8 mouse cellular contexts compared by ENCODE assay signal in genomic region chr2:31067696-31068245, GRCm38 (mm10).
DNase-seq lines count a peak whose midpoint lies in the region; ATAC-seq lines count a peak whose summit lies in the region.
"Had no signal": no experiment of that assay in that cellular context is flagged by ENCODE, and none has a peak within 500 bp of the region (broad histone marks: within the 10 kb centered on the region; RNA-seq: fewer than 3 reads in every experiment).

No protein-coding gene starts in this region.

- peak; percentile 21 to 47 for DNase-seq in left cerebral cortex, adult 18-20 months (ENCODE audit: low spot score in 2 of 2)
- no peak for DNase-seq in left cerebral cortex, postnatal 10 days (ENCODE audit: extremely low spot score in 1 of 2, low spot score in 2 of 2)
- no peak for DNase-seq in midbrain, embryonic 14.5 days
- no peak for DNase-seq in liver, embryonic 11.5 days (ENCODE audit: low spot score)
- DNase-seq: thymus, postnatal 14 days had no signal

- no peak overlapping the region for H3K4me3 ChIP-seq in embryonic facial prominence, embryonic 12.5 days
- H3K4me3 ChIP-seq in forebrain, embryonic 16.5 days (replicated peaks; ENCODE audit: low read length): no peak overlapping the region
- no peak overlapping the region for H3K4me3 ChIP-seq in midbrain, embryonic 14.5 days (replicated peaks; ENCODE audit: low read depth, low read length)
- no peak overlapping the region for H3K4me3 ChIP-seq in liver, embryonic 11.5 days (ENCODE audit: low read depth, low read length)

- intact Hi-C loops in left cerebral cortex, postnatal 10 days (cut with DNase I): no loop called here

- H3K9me3 ChIP-seq in embryonic facial prominence, embryonic 12.5 days: no peaks in the 10 kb centered on the region
- H3K9me3 ChIP-seq in forebrain, embryonic 16.5 days (ENCODE audit: control insufficient read depth, low read length): no peaks in the 10 kb centered on the region
- H3K9me3 ChIP-seq in midbrain, embryonic 14.5 days (ENCODE audit: control insufficient read depth, low read length): no peaks in the 10 kb centered on the region
- no peaks in the 10 kb centered on the region for H3K9me3 ChIP-seq in liver, embryonic 11.5 days (ENCODE audit: control insufficient read depth, low read length)

- no peak overlapping the region for H3K4me2 ChIP-seq in embryonic facial prominence, embryonic 12.5 days (replicated peaks)
- H3K4me2 ChIP-seq in forebrain, embryonic 16.5 days (ENCODE audit: low read length): no peak overlapping the region
- no peak overlapping the region for H3K4me2 ChIP-seq in midbrain, embryonic 14.5 days (ENCODE audit: low read length)
- no peak overlapping the region for H3K4me2 ChIP-seq in liver, embryonic 11.5 days

- peaks cover 24% of the 10 kb centered on the region for H3K4me1 ChIP-seq in embryonic facial prominence, embryonic 12.5 days
- H3K4me1 ChIP-seq in forebrain, embryonic 16.5 days (replicated peaks; ENCODE audit: control insufficient read depth, insufficient read depth, low read length): peaks cover 19% of the 10 kb centered on the region
- H3K4me1 ChIP-seq in midbrain, embryonic 14.5 days (ENCODE audit: control insufficient read depth, insufficient read depth, low read length): peaks cover 5% of the 10 kb centered on the region; the same call in 1 of the 2 replicates
- H3K4me1 ChIP-seq in liver, embryonic 11.5 days (replicated peaks; ENCODE audit: control insufficient read depth, insufficient read depth, low read length): peaks cover 4% of the 10 kb centered on the region

- WGBS in embryonic facial prominence, embryonic 12.5 days: 59% methylated on average over 6 of the region's 7 CpGs
- WGBS in forebrain, embryonic 16.5 days: 45% methylated on average over 7 of the region's 7 CpGs
- 39% methylated on average over 7 of the region's 7 CpGs for WGBS in midbrain, embryonic 14.5 days
- WGBS in liver, embryonic 11.5 days: 71% methylated on average over 7 of the region's 7 CpGs

- H3K36me3 ChIP-seq in embryonic facial prominence, embryonic 12.5 days: peaks cover 9% of the 10 kb centered on the region; the same call in 1 of the 2 replicates
- H3K36me3 ChIP-seq in forebrain, embryonic 16.5 days (ENCODE audit: control insufficient read depth, insufficient read depth): no peaks in the 10 kb centered on the region
- H3K36me3 ChIP-seq in midbrain, embryonic 14.5 days (ENCODE audit: control insufficient read depth, insufficient read depth, low read length): no peaks in the 10 kb centered on the region
- peaks cover 8% of the 10 kb centered on the region; the same call in 1 of the 2 replicates for H3K36me3 ChIP-seq in liver, embryonic 11.5 days (ENCODE audit: control insufficient read depth, insufficient read depth, low read length)

- ATAC-seq in embryonic facial prominence, embryonic 12.5 days (ENCODE audit: insufficient number of reproducible peaks, insufficient read depth, low FRiP score, low TSS enrichment): peak; percentile 25; the same call in 1 of the 2 replicates
- peak; percentile 39; the same call in 1 of the 2 replicates for ATAC-seq in forebrain, embryonic 16.5 days
- ATAC-seq in midbrain, embryonic 14.5 days (ENCODE audit: low FRiP score, low TSS enrichment): no peak
- ATAC-seq in monocyte, adult 5-6 weeks (replicated peaks; ENCODE audit: insufficient number of reproducible peaks, low FRiP score, low TSS enrichment, poor library complexity, severe bottlenecking): no peak
- ATAC-seq in liver, embryonic 11.5 days (replicated peaks; ENCODE audit: low FRiP score): no peak

- no peak overlapping the region for H3K9ac ChIP-seq in embryonic facial prominence, embryonic 12.5 days
- H3K9ac ChIP-seq in forebrain, embryonic 16.5 days (replicated peaks; ENCODE audit: low read depth, low read length): no peak overlapping the region
- H3K9ac ChIP-seq in midbrain, embryonic 14.5 days (replicated peaks; ENCODE audit: low read length): no peak overlapping the region
- no peak overlapping the region for H3K9ac ChIP-seq in liver, embryonic 11.5 days (ENCODE audit: low read depth, low read length)

- peak overlapping the region; percentile 96 for H3K27ac ChIP-seq in embryonic facial prominence, embryonic 12.5 days
- H3K27ac ChIP-seq in forebrain, embryonic 16.5 days (ENCODE audit: low read length): peak overlapping the region; percentile 71
- peak overlapping the region; percentile 66 for H3K27ac ChIP-seq in midbrain, embryonic 14.5 days (replicated peaks; ENCODE audit: low read depth, low read length)
- H3K27ac ChIP-seq in liver, embryonic 11.5 days (ENCODE audit: low read depth, low read length): no peak overlapping the region

- H3K27me3 ChIP-seq in embryonic facial prominence, embryonic 12.5 days: no peaks in the 10 kb centered on the region
- no peaks in the 10 kb centered on the region for H3K27me3 ChIP-seq in forebrain, embryonic 16.5 days (replicated peaks; ENCODE audit: control insufficient read depth, insufficient read depth, low read length)
- no peaks in the 10 kb centered on the region for H3K27me3 ChIP-seq in midbrain, embryonic 14.5 days (ENCODE audit: control insufficient read depth, insufficient read depth, low read length)
- H3K27me3 ChIP-seq in liver, embryonic 11.5 days (replicated peaks; ENCODE audit: control insufficient read depth, insufficient read depth, low read length): no peaks in the 10 kb centered on the region

Comparison
In these comparisons a context has a peak if more than half of its experiments do, and no peak if none do; other contexts are left out.
1. DNase-seq: peak in left cerebral cortex, adult 18-20 months (2 of 2); none in left cerebral cortex, postnatal 10 days (0 of 2), midbrain, embryonic 14.5 days (single experiment) and liver, embryonic 11.5 days (single experiment).
2. ATAC-seq: peak in embryonic facial prominence, embryonic 12.5 days (single experiment) and forebrain, embryonic 16.5 days (single experiment); none in midbrain, embryonic 14.5 days (single experiment), monocyte, adult 5-6 weeks (single experiment) and liver, embryonic 11.5 days (single experiment).